Comparison of ENCODE assay signal across 19 mouse cellular contexts in genomic region chr4:128788108-128788507, GRCm38 (mm10). TPM values are rescaled to one million over a fixed set of nuclear protein-coding genes. Genes with fewer than 3 reads are reported as not detected.
DNase-seq lines count a peak whose midpoint lies in the region; ATAC-seq and TF ChIP-seq lines count a peak whose summit lies in the region.
"Had no signal": no experiment of that assay in that cellular context is flagged by ENCODE, and none has a peak within 500 bp of the region (broad histone marks: within the 10 kb centered on the region; RNA-seq: fewer than 3 reads in every experiment).

No protein-coding gene starts in this region.

- WGBS in forebrain, embryonic 12.5 days, result over 99% methylated on average over 4 of the region's 4 CpGs
- 93% methylated on average over 4 of the region's 4 CpGs for WGBS in forebrain, embryonic 16.5 days
- WGBS in olfactory bulb, adult 2 months, result 58% methylated on average over 4 of the region's 4 CpGs

- H3K9me3 ChIP-seq in forebrain, embryonic 12.5 days, result no peaks in the 10 kb centered on the region
- H3K9me3 ChIP-seq in forebrain, embryonic 16.5 days (ENCODE audit: control insufficient read depth, low read length), result no peaks in the 10 kb centered on the region
- no peaks in the 10 kb centered on the region for H3K9me3 ChIP-seq in CH12.LX (replicated peaks; ENCODE audit: low read length)
- H3K9me3 ChIP-seq: embryonic facial prominence, embryonic 10.5 days; embryonic facial prominence, embryonic 12.5 days had no signal

- in situ Hi-C loops in CH12.LX (cut with MboI; ENCODE audit: low pct_ligation_motif_present, low pct_unique_long_range_greater_than_20kb, low sequenced_read_pairs), result no loop called here

- peaks cover 68% of the 10 kb centered on the region for H3K36me3 ChIP-seq in forebrain, embryonic 12.5 days (replicated peaks)
- peaks cover 29% of the 10 kb centered on the region for H3K36me3 ChIP-seq in forebrain, embryonic 16.5 days (ENCODE audit: control insufficient read depth, insufficient read depth)
- peaks cover 21 to 52% of the 10 kb centered on the region in 2 experiments for H3K36me3 ChIP-seq in CH12.LX (replicated peaks in 1 of 2; ENCODE audit: control insufficient read depth in 1 of 2, insufficient read depth in 1 of 2, low read length in 1 of 2)

- peak overlapping the region; percentile 19; the same call in 1 of the 2 replicates for H3K27ac ChIP-seq in forebrain, embryonic 12.5 days
- H3K27ac ChIP-seq in forebrain, embryonic 16.5 days (ENCODE audit: low read length), result no peak overlapping the region
- peak overlapping the region; percentile 98 for H3K27ac ChIP-seq in CH12.LX (ENCODE audit: insufficient read depth, low read depth)
- peak overlapping the region; percentile 23; the same call in 1 of the 2 replicates for H3K27ac ChIP-seq in olfactory bulb, adult 2 months (ENCODE audit: insufficient read depth, low read depth, low read length)
- H3K27ac ChIP-seq: embryonic facial prominence, embryonic 10.5 days; embryonic facial prominence, embryonic 12.5 days had no signal

- H3K4me1 ChIP-seq in forebrain, embryonic 12.5 days, result peaks cover 10% of the 10 kb centered on the region
- H3K4me1 ChIP-seq in forebrain, embryonic 16.5 days (replicated peaks; ENCODE audit: control insufficient read depth, insufficient read depth, low read length), result no peaks in the 10 kb centered on the region
- peaks cover 16 to 56% of the 10 kb centered on the region in 2 experiments for H3K4me1 ChIP-seq in CH12.LX (ENCODE audit: control insufficient read depth in 1 of 2, insufficient read depth in 2 of 2)
- H3K4me1 ChIP-seq in olfactory bulb, adult 2 months (ENCODE audit: control insufficient read depth, insufficient read depth, low read length), result peaks cover 28% of the 10 kb centered on the region

- TF ChIP-seq EP300 in CH12.LX (IDR thresholded peaks at IDR 0.05; ENCODE audit: low read length), result no peak

- ATAC-seq in forebrain, embryonic 12.5 days (ENCODE audit: low FRiP score), result no peak
- no peak for ATAC-seq in forebrain, embryonic 16.5 days
- ATAC-seq: forebrain, embryonic 14.5 days; forebrain, postnatal 0 days had no signal

- H3K9ac ChIP-seq in forebrain, embryonic 12.5 days, result no peak overlapping the region
- H3K9ac ChIP-seq in forebrain, embryonic 16.5 days (replicated peaks; ENCODE audit: low read depth, low read length), result no peak overlapping the region
- H3K9ac ChIP-seq in CH12.LX (ENCODE audit: insufficient read depth, low read depth), result peak overlapping the region; percentile 3; the same call in 1 of the 2 replicates
- H3K9ac ChIP-seq: embryonic facial prominence, embryonic 12.5 days; forebrain, postnatal 0 days had no signal

- DNase-seq in CH12.LX (ENCODE audit: extremely low read depth), result no peak
- DNase-seq in adrenal gland, postnatal 10 days, result no peak
- DNase-seq: adrenal gland, adult 2 months; adrenal gland, postnatal 14 days; adrenal gland, postnatal 36 days; B cell, adult 2 months; cerebellum, adult 11 months; cerebellum, adult 18-20 months; cerebellum, adult 9-10 months; cerebellum, postnatal 10 days; cerebellum, postnatal 25 days; forebrain, postnatal 0 days had no signal

- peaks cover 27% of the 10 kb centered on the region for H3K79me2 ChIP-seq in CH12.LX (replicated peaks; ENCODE audit: control insufficient read depth, extremely low read depth, insufficient read depth, poor library complexity, severe bottlenecking)

- TF ChIP-seq RAD21 in CH12.LX (IDR thresholded peaks at IDR 0.05; ENCODE audit: low read depth, low read length), result no peak

- no peak overlapping the region for H3K4me2 ChIP-seq in forebrain, embryonic 12.5 days
- H3K4me2 ChIP-seq in forebrain, embryonic 16.5 days (ENCODE audit: low read length), result no peak overlapping the region
- H3K4me2 ChIP-seq in CH12.LX (ENCODE audit: insufficient read depth, low read depth, poor library complexity, severe bottlenecking), result peak overlapping the region; percentile 12; the same call in 1 of the 2 replicates
- H3K4me2 ChIP-seq: embryonic facial prominence, embryonic 12.5 days had no signal

- H3K4me3 ChIP-seq in forebrain, embryonic 12.5 days (replicated peaks), result no peak overlapping the region
- no peak overlapping the region for H3K4me3 ChIP-seq in forebrain, embryonic 16.5 days (replicated peaks; ENCODE audit: low read length)
- H3K4me3 ChIP-seq in CH12.LX (replicated peaks in 1 of 3; ENCODE audit: low read depth in 2 of 3, low read length in 2 of 3, poor library complexity in 1 of 3), result no peak overlapping the region
- no peak overlapping the region for H3K4me3 ChIP-seq in olfactory bulb, adult 2 months (ENCODE audit: insufficient read depth, low read depth, low read length)
- H3K4me3 ChIP-seq: embryonic facial prominence, embryonic 10.5 days; embryonic facial prominence, embryonic 12.5 days had no signal

- no peak for TF ChIP-seq POLR2A in CH12.LX (IDR thresholded peaks at IDR 0.05; ENCODE audit: low read depth, low read length)
- no peak for TF ChIP-seq POLR2A in olfactory bulb, adult 2 months (IDR thresholded peaks at IDR 0.05; ENCODE audit: insufficient read depth, low read depth, low read length)

- H3K27me3 ChIP-seq in forebrain, embryonic 12.5 days, result no peaks in the 10 kb centered on the region
- H3K27me3 ChIP-seq in forebrain, embryonic 16.5 days (replicated peaks; ENCODE audit: control insufficient read depth, insufficient read depth, low read length), result no peaks in the 10 kb centered on the region
- H3K27me3 ChIP-seq in CH12.LX (replicated peaks), result no peaks in the 10 kb centered on the region
- H3K27me3 ChIP-seq: embryonic facial prominence, embryonic 12.5 days had no signal

- TF ChIP-seq CTCF in CH12.LX (conservative IDR thresholded peaks at IDR 0.05 in 1 of 2, IDR thresholded peaks at IDR 0.05 in 1 of 2; ENCODE audit: low read depth in 2 of 2, low read length in 2 of 2), result no peak
- TF ChIP-seq CTCF in olfactory bulb, adult 2 months (IDR thresholded peaks at IDR 0.05; ENCODE audit: insufficient read depth, low read depth, low read length), result no peak

- dilution Hi-C loops in CH12.LX (cut with MboI; ENCODE audit: extremely low pct_ligation_motif_present, extremely low pct_unique_long_range_greater_than_20kb, low sequenced_read_pairs), result no loop called here

TF ChIP-seq in CH12.LX, 34 proteins besides CTCF, POLR2A, EP300 and RAD21:
- TF ChIP-seq NELFE (IDR thresholded peaks at IDR 0.05; ENCODE audit: low read depth, low read length), result no peak
- TF ChIP-seq CHD2 (IDR thresholded peaks at IDR 0.05; ENCODE audit: low read length), result no peak
- TF ChIP-seq MAZ (IDR thresholded peaks at IDR 0.05; ENCODE audit: low read depth, low read length), result no peak
- TF ChIP-seq RCOR1 (conservative IDR thresholded peaks at IDR 0.05; ENCODE audit: low read depth, low read length), result no peak
- no peak for TF ChIP-seq PAX5 (IDR thresholded peaks at IDR 0.05; ENCODE audit: low read length)
TF ChIP-seq in CH12.LX: peak in this region for 0.

RNA-seq across cellular contexts. Expression of gene Zfp362, which starts 17.7 kb away (rescaled TPM):
- polyA plus RNA-seq in forebrain, embryonic 12.5 days (2016; fragmentation: Nextera tagmentation; extraction: Ambion mirVana), result 41.9 and 43.7 TPM in 2 replicates
- 45.2 and 47.6 TPM in 2 replicates for polyA plus RNA-seq in forebrain, embryonic 16.5 days (2015; fragmentation: Nextera tagmentation; extraction: Ambion mirVana)
- total RNA-seq in CH12.LX (2012; rRNA removed) (16.1 and 17.8 TPM in 2 replicates), CH12.LX (2014; rRNA removed) (9.7 and 9.9 TPM in 2 replicates)
- polyA plus RNA-seq in CH12.LX (2012; ENCODE audit: insufficient read length, low read depth), result 49.2 and 70.1 TPM in 2 replicates
- not detected in 2 replicates for polyA plus RNA-seq in olfactory bulb, adult 2 months (2012; ENCODE audit: insufficient read depth, insufficient read length, low replicate concordance, missing spikeins)
- total RNA-seq in adrenal gland, postnatal 10 days (2021), result 10 to 100 TPM; 33.7 to 36.5 TPM

RNA-seq across cellular contexts. Expression of gene A3galt2, which starts 32.9 kb away (rescaled TPM):
- 0.38 and 0.57 TPM in 2 replicates for polyA plus RNA-seq in forebrain, embryonic 12.5 days (2016; fragmentation: Nextera tagmentation; extraction: Ambion mirVana)
- polyA plus RNA-seq in forebrain, embryonic 16.5 days (2015; fragmentation: Nextera tagmentation; extraction: Ambion mirVana), result 0.43 and 0.63 TPM in 2 replicates
- 0.04 TPM in 2 replicates for total RNA-seq in CH12.LX (2012; rRNA removed)
- not detected in 2 replicates for total RNA-seq in CH12.LX (2014; rRNA removed)
- polyA plus RNA-seq in CH12.LX (2012; ENCODE audit: insufficient read length, low read depth), result 0.07 and 0.11 TPM in 2 replicates
- not detected in 2 replicates for polyA plus RNA-seq in olfactory bulb, adult 2 months (2012; ENCODE audit: insufficient read depth, insufficient read length, low replicate concordance, missing spikeins)
- total RNA-seq in adrenal gland, postnatal 10 days (2021), result under 1 TPM; 0.12 TPM
- total RNA-seq: MEL had no signal
